ENCODE assay signal across 17 mouse cellular contexts in the genomic region with DNA sequence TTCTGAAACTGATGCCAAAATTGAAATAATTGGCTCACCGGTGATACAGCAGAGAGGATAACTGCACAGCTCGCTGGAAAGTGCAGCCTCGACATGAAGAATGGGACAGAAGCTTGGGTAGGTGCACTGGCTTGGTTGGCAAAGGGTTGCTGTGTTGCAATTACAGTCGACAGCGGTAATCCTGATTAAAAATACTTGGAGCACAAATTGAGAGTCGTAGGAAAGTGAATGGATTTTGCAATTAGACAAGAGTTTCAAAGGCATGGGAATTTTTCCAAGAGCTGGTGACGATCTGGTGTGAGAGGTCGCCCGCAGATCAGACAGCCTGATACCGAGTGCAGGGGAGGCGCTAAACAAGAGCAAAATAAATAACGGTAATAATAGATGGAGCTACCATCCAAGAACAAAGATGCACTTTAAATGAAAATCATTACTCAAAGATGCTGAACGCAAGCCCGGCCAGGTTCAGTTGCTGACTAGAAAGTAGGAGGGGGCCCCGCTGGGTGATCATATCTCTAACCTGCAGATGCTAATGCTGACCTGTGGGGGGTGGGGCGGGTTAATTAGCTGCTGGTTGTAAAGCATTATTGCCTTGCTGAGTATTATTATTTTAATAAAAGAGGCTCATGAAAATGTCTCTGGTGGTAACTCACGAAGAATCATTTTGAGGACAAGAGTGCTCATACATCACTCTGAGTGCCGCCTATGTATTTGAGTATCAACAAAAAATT.
DNase-seq lines count a peak whose midpoint lies in the region; ATAC-seq and TF ChIP-seq lines count a peak whose summit lies in the region.
"Had no signal": no experiment of that assay in that cellular context is flagged by ENCODE, and none has a peak within 500 bp of the region (broad histone marks: within the 10 kb centered on the region; RNA-seq: fewer than 3 reads in every experiment).

No protein-coding gene starts in this region.

- no peaks in the 10 kb centered on the region for H3K9me3 ChIP-seq in hindbrain, embryonic 14.5 days (ENCODE audit: control insufficient read depth, low read length)
- no peaks in the 10 kb centered on the region for H3K9me3 ChIP-seq in hindbrain, embryonic 11.5 days (ENCODE audit: control insufficient read depth, low read length)
- H3K9me3 ChIP-seq in midbrain, embryonic 14.5 days (ENCODE audit: control insufficient read depth, low read length): no peaks in the 10 kb centered on the region
- H3K9me3 ChIP-seq in midbrain, embryonic 11.5 days (ENCODE audit: control insufficient read depth, low read length): no peaks in the 10 kb centered on the region
- H3K9me3 ChIP-seq in neural tube, embryonic 15.5 days (replicated peaks): no peaks in the 10 kb centered on the region
- no peaks in the 10 kb centered on the region for H3K9me3 ChIP-seq in stomach, postnatal 0 days (ENCODE audit: control insufficient read depth, low read length)
- H3K9me3 ChIP-seq: limb, embryonic 12.5 days had no signal

- no peaks in the 10 kb centered on the region for H3K27me3 ChIP-seq in hindbrain, embryonic 14.5 days (ENCODE audit: control insufficient read depth, insufficient read depth, low read length)
- H3K27me3 ChIP-seq in hindbrain, embryonic 11.5 days (ENCODE audit: control insufficient read depth, insufficient read depth, low read length): no peaks in the 10 kb centered on the region
- H3K27me3 ChIP-seq in midbrain, embryonic 14.5 days (ENCODE audit: control insufficient read depth, insufficient read depth, low read length): no peaks in the 10 kb centered on the region
- no peaks in the 10 kb centered on the region; the same call in 1 of the 2 replicates for H3K27me3 ChIP-seq in midbrain, embryonic 11.5 days (ENCODE audit: control insufficient read depth, insufficient read depth, low read length)
- H3K27me3 ChIP-seq in neural tube, embryonic 15.5 days (replicated peaks): no peaks in the 10 kb centered on the region
- no peaks in the 10 kb centered on the region for H3K27me3 ChIP-seq in stomach, postnatal 0 days (ENCODE audit: control insufficient read depth, insufficient read depth, low read length)

- H3K4me3 ChIP-seq in hindbrain, embryonic 14.5 days (replicated peaks; ENCODE audit: low read length): no peak overlapping the region
- H3K4me3 ChIP-seq in hindbrain, embryonic 11.5 days (ENCODE audit: low read depth, low read length): no peak overlapping the region
- no peak overlapping the region for H3K4me3 ChIP-seq in midbrain, embryonic 14.5 days (replicated peaks; ENCODE audit: low read depth, low read length)
- no peak overlapping the region for H3K4me3 ChIP-seq in midbrain, embryonic 11.5 days (ENCODE audit: low read depth, low read length)
- no peak overlapping the region for H3K4me3 ChIP-seq in neural tube, embryonic 15.5 days (replicated peaks)
- no peak overlapping the region for H3K4me3 ChIP-seq in stomach, postnatal 0 days (ENCODE audit: low read depth, low read length)
- H3K4me3 ChIP-seq: gastrocnemius, adult 2 months; layer of hippocampus, adult 2 months; limb, embryonic 12.5 days had no signal

- ATAC-seq in hindbrain, embryonic 14.5 days (ENCODE audit: low FRiP score): peak; percentile 38
- no peak for ATAC-seq in hindbrain, embryonic 11.5 days (ENCODE audit: low FRiP score)
- ATAC-seq in midbrain, embryonic 14.5 days (ENCODE audit: low FRiP score, low TSS enrichment): no peak
- no peak for ATAC-seq in midbrain, embryonic 11.5 days (ENCODE audit: low FRiP score)
- peak; percentile 65 for ATAC-seq in neural tube, embryonic 15.5 days (ENCODE audit: low FRiP score)
- no peak for ATAC-seq in stomach, postnatal 0 days (ENCODE audit: low FRiP score, low TSS enrichment)

- TF ChIP-seq EP300 in stomach, postnatal 0 days (optimal IDR thresholded peaks at IDR 0.05): no peak

- no peak for TF ChIP-seq CTCF in stomach, postnatal 0 days (IDR thresholded peaks at IDR 0.05; ENCODE audit: low read depth)

- peaks cover 17% of the 10 kb centered on the region for H3K4me1 ChIP-seq in hindbrain, embryonic 14.5 days (replicated peaks; ENCODE audit: control insufficient read depth, insufficient read depth, low read length)
- no peaks in the 10 kb centered on the region for H3K4me1 ChIP-seq in hindbrain, embryonic 11.5 days (replicated peaks; ENCODE audit: control insufficient read depth, insufficient read depth, low read length)
- peaks cover 16% of the 10 kb centered on the region for H3K4me1 ChIP-seq in midbrain, embryonic 14.5 days (ENCODE audit: control insufficient read depth, insufficient read depth, low read length)
- no peaks in the 10 kb centered on the region for H3K4me1 ChIP-seq in midbrain, embryonic 11.5 days (ENCODE audit: control insufficient read depth, insufficient read depth, low read length)
- H3K4me1 ChIP-seq in neural tube, embryonic 15.5 days: peaks cover 32% of the 10 kb centered on the region
- no peaks in the 10 kb centered on the region for H3K4me1 ChIP-seq in stomach, postnatal 0 days (replicated peaks; ENCODE audit: control insufficient read depth, insufficient read depth)

- no peak overlapping the region for H3K9ac ChIP-seq in hindbrain, embryonic 14.5 days
- no peak overlapping the region for H3K9ac ChIP-seq in hindbrain, embryonic 11.5 days (ENCODE audit: low read depth, low read length)
- no peak overlapping the region for H3K9ac ChIP-seq in midbrain, embryonic 14.5 days (replicated peaks; ENCODE audit: low read length)
- H3K9ac ChIP-seq in midbrain, embryonic 11.5 days (ENCODE audit: low read length): no peak overlapping the region
- H3K9ac ChIP-seq in neural tube, embryonic 15.5 days (replicated peaks): no peak overlapping the region
- no peak overlapping the region for H3K9ac ChIP-seq in stomach, postnatal 0 days (ENCODE audit: low read length)
- H3K9ac ChIP-seq: limb, embryonic 12.5 days; liver, embryonic 14.5 days had no signal

- 67% methylated on average over 18 of the region's 18 CpGs for WGBS in hindbrain, embryonic 14.5 days
- WGBS in hindbrain, embryonic 11.5 days: 84% methylated on average over 18 of the region's 18 CpGs
- WGBS in midbrain, embryonic 14.5 days: 79% methylated on average over 18 of the region's 18 CpGs
- 83% methylated on average over 18 of the region's 18 CpGs for WGBS in midbrain, embryonic 11.5 days
- WGBS in neural tube, embryonic 15.5 days: 42% methylated on average over 18 of the region's 18 CpGs
- WGBS in stomach, postnatal 0 days: 70% methylated on average over 18 of the region's 18 CpGs

- H3K27ac ChIP-seq in hindbrain, embryonic 14.5 days: peak overlapping the region; percentile 49; the same call in 1 of the 2 replicates
- no peak overlapping the region for H3K27ac ChIP-seq in hindbrain, embryonic 11.5 days (ENCODE audit: low read depth, low read length)
- no peak overlapping the region for H3K27ac ChIP-seq in midbrain, embryonic 14.5 days (replicated peaks; ENCODE audit: low read depth, low read length)
- no peak overlapping the region for H3K27ac ChIP-seq in midbrain, embryonic 11.5 days (ENCODE audit: low read depth, low read length)
- H3K27ac ChIP-seq in neural tube, embryonic 15.5 days (replicated peaks): peak overlapping the region; percentile 63
- no peak overlapping the region for H3K27ac ChIP-seq in stomach, postnatal 0 days (replicated peaks)
- H3K27ac ChIP-seq: gastrocnemius, adult 2 months; layer of hippocampus, adult 2 months; limb, embryonic 12.5 days; liver, embryonic 14.5 days had no signal

- no peaks in the 10 kb centered on the region for H3K36me3 ChIP-seq in hindbrain, embryonic 14.5 days (replicated peaks; ENCODE audit: control insufficient read depth, insufficient read depth)
- no peaks in the 10 kb centered on the region for H3K36me3 ChIP-seq in hindbrain, embryonic 11.5 days (ENCODE audit: control insufficient read depth, insufficient read depth, low read length)
- H3K36me3 ChIP-seq in midbrain, embryonic 14.5 days (ENCODE audit: control insufficient read depth, insufficient read depth, low read length): no peaks in the 10 kb centered on the region
- H3K36me3 ChIP-seq in midbrain, embryonic 11.5 days (ENCODE audit: control insufficient read depth, insufficient read depth, low read length): no peaks in the 10 kb centered on the region
- H3K36me3 ChIP-seq in neural tube, embryonic 15.5 days: no peaks in the 10 kb centered on the region
- H3K36me3 ChIP-seq in stomach, postnatal 0 days (ENCODE audit: control insufficient read depth, insufficient read depth, low read length): no peaks in the 10 kb centered on the region
- H3K36me3 ChIP-seq: limb, embryonic 12.5 days had no signal

- DNase-seq in adrenal gland, postnatal 10 days: peak; percentile 7
- no peak for DNase-seq in adrenal gland, adult 8-10 months
- no peak for DNase-seq in hindbrain, embryonic 14.5 days (ENCODE audit: low spot score)
- no peak for DNase-seq in hindbrain, embryonic 11.5 days (ENCODE audit: low spot score)
- DNase-seq in midbrain, embryonic 14.5 days: peak; percentile 30
- DNase-seq in midbrain, embryonic 11.5 days (ENCODE audit: low spot score, missing footprints): no peak
- no peak for DNase-seq in stomach, postnatal 0 days (ENCODE audit: low spot score)
- DNase-seq: cerebellum, adult 9-11 months; gastrocnemius, adult 2 months; kidney, adult 8-10 months; retina, postnatal 1 day; right cerebral cortex, postnatal 4 days; thymus, postnatal 4 days had no signal

- no peak overlapping the region for H3K4me2 ChIP-seq in hindbrain, embryonic 14.5 days (replicated peaks)
- no peak overlapping the region for H3K4me2 ChIP-seq in hindbrain, embryonic 11.5 days (replicated peaks; ENCODE audit: low read depth, low read length)
- no peak overlapping the region for H3K4me2 ChIP-seq in midbrain, embryonic 14.5 days (ENCODE audit: low read length)
- H3K4me2 ChIP-seq in midbrain, embryonic 11.5 days: no peak overlapping the region
- peak overlapping the region; percentile 23; the same call in 1 of the 2 replicates for H3K4me2 ChIP-seq in neural tube, embryonic 15.5 days
- no peak overlapping the region for H3K4me2 ChIP-seq in stomach, postnatal 0 days (replicated peaks; ENCODE audit: low read depth)
- H3K4me2 ChIP-seq: limb, embryonic 12.5 days had no signal

Comparison
In these comparisons a context has a peak if more than half of its experiments do, and no peak if none do; other contexts are left out.
1. DNase-seq: peak in adrenal gland, postnatal 10 days (single experiment) and midbrain, embryonic 14.5 days (single experiment); none in adrenal gland, adult 8-10 months (single experiment), hindbrain, embryonic 14.5 days (single experiment), hindbrain, embryonic 11.5 days (single experiment), midbrain, embryonic 11.5 days (single experiment) and stomach, postnatal 0 days (single experiment).
2. ATAC-seq: peak in hindbrain, embryonic 14.5 days (single experiment) and neural tube, embryonic 15.5 days (single experiment); none in hindbrain, embryonic 11.5 days (single experiment), midbrain, embryonic 14.5 days (single experiment), midbrain, embryonic 11.5 days (single experiment) and stomach, postnatal 0 days (single experiment).
3. H3K27ac ChIP-seq: peak in hindbrain, embryonic 14.5 days (single experiment) and neural tube, embryonic 15.5 days (single experiment); none in hindbrain, embryonic 11.5 days (single experiment), midbrain, embryonic 14.5 days (single experiment), midbrain, embryonic 11.5 days (single experiment) and stomach, postnatal 0 days (single experiment).